Mouse (Mus musculus): ENCODE measurements around the gene Fezf2. TPM values are rescaled to one million over a fixed set of nuclear protein-coding genes. Genes with fewer than 3 reads are reported as not detected.

Fezf2 gene
- polyA plus RNA-seq, 1 experiment from 2014 or later = not detected

GRCm38 (mm10) chr14:12349334-12350090 is 1.5 kb upstream of the Fezf2 start:
- TF ChIP-seq CTCF (IDR thresholded peaks at IDR 0.05; ENCODE audit: low read depth) = no peak
- no peak overlapping the region for H3K4me2 ChIP-seq (ENCODE audit: low read length)
- H3K27me3 ChIP-seq (ENCODE audit: insufficient read depth, low read length) = peaks cover 78% of the 10 kb centered on the region
- 0 out of 2 replicates have a peak, but pooled peaks have one; percentile 27 for ATAC-seq (replicated peaks; ENCODE audit: low FRiP score, low read depth)
- no peak overlapping the region for H3K9ac ChIP-seq (ENCODE audit: low read depth, low read length)
- no peak overlapping the region for H3K4me3 ChIP-seq (replicated peaks; ENCODE audit: low read depth, low read length)
- WGBS = 7% methylated on average over 15 of the region's 15 CpGs
- no peak for DNase-seq (ENCODE audit: low spot score)
- H3K9me3 ChIP-seq (replicated peaks; ENCODE audit: low read length) = no peaks in the 10 kb centered on the region
- no peak overlapping the region for H3K27ac ChIP-seq
- H3K4me1 ChIP-seq (replicated peaks; ENCODE audit: insufficient read depth, low read length) = no peaks in the 10 kb centered on the region; the same call in 1 of the 2 replicates
- no peaks in the 10 kb centered on the region for H3K36me3 ChIP-seq (ENCODE audit: insufficient read depth, low read length)

DNA sequence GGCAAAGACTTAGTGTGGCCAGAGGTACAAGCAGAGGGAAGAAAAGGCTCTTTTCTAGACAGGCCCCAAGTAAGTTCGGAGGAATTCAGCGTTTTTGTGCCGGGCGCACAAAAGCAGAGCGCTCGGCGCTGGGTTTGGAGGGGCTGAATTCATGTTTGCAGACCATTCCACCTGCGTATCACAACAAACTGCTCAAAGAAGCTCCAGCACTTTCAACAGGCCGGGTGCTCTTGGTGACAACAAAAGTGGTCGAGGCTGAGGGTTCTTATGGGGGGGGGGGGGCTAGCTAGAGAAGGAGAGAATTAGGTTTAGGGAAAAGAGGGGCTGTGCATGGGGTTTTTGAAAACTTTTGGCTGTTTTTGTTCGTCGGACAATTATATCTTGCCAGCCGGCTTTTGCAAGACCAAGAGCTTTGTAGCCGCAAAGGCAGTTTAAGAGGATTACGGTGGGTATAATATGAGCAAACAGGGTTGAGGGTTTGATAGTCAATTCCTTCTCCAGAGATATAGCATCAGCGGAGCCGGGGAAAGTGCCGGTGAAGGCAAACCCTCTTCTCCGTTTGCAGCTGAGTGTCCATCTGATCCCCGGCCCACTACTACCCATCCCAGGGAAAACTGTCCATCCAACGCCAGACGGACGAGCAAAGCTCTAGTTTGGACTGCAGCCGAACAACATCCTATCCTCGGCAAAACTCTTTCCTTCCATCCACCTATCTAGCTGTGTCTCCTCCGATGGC is 956 bp downstream of the Fezf2 start:
- Histone ChIP-seq H3K9ac (ENCODE audit: low read depth, low read length) (no peak overlapping the region), H3K4me1 (replicated peaks; ENCODE audit: insufficient read depth, low read length) (no peaks in the 10 kb centered on the region; the same call in 1 of the 2 replicates), H3K4me3 (replicated peaks; ENCODE audit: low read depth, low read length) (peak overlapping the region; percentile 24), H3K9me3 (replicated peaks; ENCODE audit: low read length) (no peaks in the 10 kb centered on the region), H3K36me3 (ENCODE audit: insufficient read depth, low read length) (no peaks in the 10 kb centered on the region), H3K27me3 (ENCODE audit: insufficient read depth, low read length) (peaks cover 91% of the 10 kb centered on the region), H3K4me2 (ENCODE audit: low read length) (peak overlapping the region; percentile 38), H3K27ac (no peak overlapping the region)
- ATAC-seq (replicated peaks; ENCODE audit: low FRiP score, low read depth) = no peak
- WGBS = 2% methylated on average over 26 of the region's 26 CpGs
- no peak for DNase-seq (ENCODE audit: low spot score)
- no peak for TF ChIP-seq CTCF (IDR thresholded peaks at IDR 0.05; ENCODE audit: low read depth)

DNA sequence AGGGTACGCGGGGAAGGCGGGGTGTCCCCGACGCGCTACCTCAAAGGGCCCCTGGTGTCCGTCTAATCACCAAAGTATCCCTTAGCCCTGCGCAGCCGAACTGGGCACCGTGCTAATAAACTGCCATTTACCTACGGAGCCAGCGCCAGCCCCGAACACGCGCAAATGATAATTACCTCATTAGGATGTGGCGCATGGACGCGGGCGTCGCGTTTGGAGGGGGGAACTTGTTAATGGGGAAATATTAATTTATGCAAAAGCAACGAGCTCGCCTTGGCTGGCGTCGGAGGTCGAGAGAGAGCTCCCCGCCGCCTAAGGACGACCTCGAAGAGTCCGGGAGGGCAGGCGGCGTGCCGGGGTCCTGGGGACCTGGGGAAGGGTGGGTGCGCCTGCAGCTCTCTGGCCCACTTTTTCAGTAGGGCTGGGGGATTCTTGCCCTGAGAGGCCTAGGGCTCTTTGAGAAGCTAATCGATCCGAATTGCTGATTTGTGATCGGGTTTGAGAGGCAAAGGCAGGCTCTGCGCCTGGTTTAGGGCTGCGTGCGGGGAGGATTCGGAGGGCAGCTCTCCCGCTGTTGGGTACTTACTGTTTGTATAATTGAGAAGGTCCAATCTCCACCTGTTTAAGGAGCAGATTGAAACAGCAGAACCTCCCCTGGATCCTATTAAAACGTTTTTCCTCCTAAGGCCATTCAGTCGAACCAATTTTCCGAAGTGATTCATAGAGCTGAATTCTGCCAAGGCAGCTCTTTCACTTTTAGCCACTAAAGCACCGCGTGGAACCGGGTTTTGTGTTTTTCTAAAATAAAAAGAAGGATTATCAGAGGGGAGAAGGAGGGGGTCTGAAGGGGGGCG is 1.8 kb downstream of the Fezf2 start:
- peak overlapping the region; percentile 24 for H3K4me3 ChIP-seq (replicated peaks; ENCODE audit: low read depth, low read length)
- WGBS = 1% methylated on average over 50 of the region's 50 CpGs
- no peak for TF ChIP-seq CTCF (IDR thresholded peaks at IDR 0.05; ENCODE audit: low read depth)
- H3K9me3 ChIP-seq (replicated peaks; ENCODE audit: low read length) = no peaks in the 10 kb centered on the region
- H3K36me3 ChIP-seq (ENCODE audit: insufficient read depth, low read length) = no peaks in the 10 kb centered on the region
- ATAC-seq (replicated peaks; ENCODE audit: low FRiP score, low read depth) (no peak), DNase-seq (ENCODE audit: low spot score) (no peak)
- H3K4me2 ChIP-seq (ENCODE audit: low read length) = peak overlapping the region; percentile 38
- peaks cover 91% of the 10 kb centered on the region for H3K27me3 ChIP-seq (ENCODE audit: insufficient read depth, low read length)
- no peaks in the 10 kb centered on the region; the same call in 1 of the 2 replicates for H3K4me1 ChIP-seq (replicated peaks; ENCODE audit: insufficient read depth, low read length)
- no peak overlapping the region for H3K9ac ChIP-seq (ENCODE audit: low read depth, low read length)
- H3K27ac ChIP-seq = no peak overlapping the region

- Histone ChIP-seq H3K9ac (ENCODE audit: low read depth, low read length) (no peak overlapping the region), H3K27ac (no peak overlapping the region), H3K36me3 (ENCODE audit: insufficient read depth, low read length) (no peaks in the 10 kb centered on the region), H3K4me2 (ENCODE audit: low read length) (peak overlapping the region; percentile 44), H3K9me3 (replicated peaks; ENCODE audit: low read length) (no peaks in the 10 kb centered on the region), H3K27me3 (ENCODE audit: insufficient read depth, low read length) (peaks cover 88% of the 10 kb centered on the region), H3K4me1 (replicated peaks; ENCODE audit: insufficient read depth, low read length) (no peaks in the 10 kb centered on the region; the same call in 1 of the 2 replicates), H3K4me3 (replicated peaks; ENCODE audit: low read depth, low read length) (peak overlapping the region; percentile 24)
- no peak for TF ChIP-seq CTCF (IDR thresholded peaks at IDR 0.05; ENCODE audit: low read depth)
- DNase-seq (ENCODE audit: low spot score) = no peak
- ATAC-seq (replicated peaks; ENCODE audit: low FRiP score, low read depth) = no peak
- 1% methylated on average over 40 of the region's 40 CpGs for WGBS
These were observed 2.6 kb downstream of the Fezf2 start for GRCm38 (mm10) chr14:12345241-12345921.

- TF ChIP-seq CTCF (IDR thresholded peaks at IDR 0.05; ENCODE audit: low read depth) = no peak
These were observed 3.2 kb downstream of the Fezf2 start for GRCm38 (mm10) chr14:12344746-12345240.

More at GRCm38 (mm10) chr14:12344746-12345240, 3.2 kb downstream of the Fezf2 start:
- ATAC-seq (replicated peaks; ENCODE audit: low FRiP score, low read depth) (0 out of 2 replicates have a peak, but pooled peaks have one; percentile 34), DNase-seq (ENCODE audit: low spot score) (no peak)
- Histone ChIP-seq H3K9ac (ENCODE audit: low read depth, low read length) (no peak overlapping the region), H3K4me3 (replicated peaks; ENCODE audit: low read depth, low read length) (0 out of 2 replicates have a peak overlapping the region, but pooled peaks have one; percentile 24), H3K27me3 (ENCODE audit: insufficient read depth, low read length) (peaks cover 84% of the 10 kb centered on the region), H3K4me1 (replicated peaks; ENCODE audit: insufficient read depth, low read length) (no peaks in the 10 kb centered on the region; the same call in 1 of the 2 replicates), H3K27ac (no peak overlapping the region), H3K4me2 (ENCODE audit: low read length) (peak overlapping the region; percentile 44), H3K9me3 (replicated peaks; ENCODE audit: low read length) (no peaks in the 10 kb centered on the region), H3K36me3 (ENCODE audit: insufficient read depth, low read length) (no peaks in the 10 kb centered on the region)
- under 1% methylated on average over 39 of the region's 39 CpGs for WGBS
